Mouse (Mus musculus) central nervous system, embryonic 14 days (tissue): ENCODE data around the gene Ucma. TPM values are rescaled to one million over a fixed set of nuclear protein-coding genes. Genes with fewer than 3 reads are reported as not detected.

Experiments
- polyA plus RNA-seq: library from polyadenylated mRNA; depleted of rRNA; stranded (reverse); fragments of >200 nt; gene quantifications from 2 replicates; pipeline ENCODE4 v1.2.3, GENCODE M21; 2012; rRNA removed

The Ucma gene
- 0.81 and 3.4 TPM in 2 replicates for polyA plus RNA-seq

DNA sequence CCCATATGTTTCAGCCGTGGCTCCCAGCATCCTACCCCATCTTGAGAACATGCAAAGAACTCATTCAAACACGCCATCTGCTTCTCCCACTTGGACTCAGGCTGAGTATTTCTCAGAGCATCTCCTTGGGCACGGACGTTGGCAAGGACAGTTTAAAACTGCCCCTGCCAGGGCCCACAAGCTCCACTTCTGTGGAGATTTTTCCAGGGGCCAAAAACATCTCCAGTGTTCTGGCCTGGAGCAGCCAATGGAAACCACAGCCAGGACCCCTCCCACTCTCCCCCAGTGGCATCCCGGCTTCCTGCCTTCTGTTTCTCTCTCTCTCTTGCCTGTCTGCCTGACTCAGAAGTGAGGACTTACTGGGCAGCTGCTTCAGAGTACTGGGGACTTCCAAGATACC is at the start of gene Ucma:
Gene Ucma (plus strand): TSS at position 316 of the 400 bp plus-strand sequence.

DNA sequence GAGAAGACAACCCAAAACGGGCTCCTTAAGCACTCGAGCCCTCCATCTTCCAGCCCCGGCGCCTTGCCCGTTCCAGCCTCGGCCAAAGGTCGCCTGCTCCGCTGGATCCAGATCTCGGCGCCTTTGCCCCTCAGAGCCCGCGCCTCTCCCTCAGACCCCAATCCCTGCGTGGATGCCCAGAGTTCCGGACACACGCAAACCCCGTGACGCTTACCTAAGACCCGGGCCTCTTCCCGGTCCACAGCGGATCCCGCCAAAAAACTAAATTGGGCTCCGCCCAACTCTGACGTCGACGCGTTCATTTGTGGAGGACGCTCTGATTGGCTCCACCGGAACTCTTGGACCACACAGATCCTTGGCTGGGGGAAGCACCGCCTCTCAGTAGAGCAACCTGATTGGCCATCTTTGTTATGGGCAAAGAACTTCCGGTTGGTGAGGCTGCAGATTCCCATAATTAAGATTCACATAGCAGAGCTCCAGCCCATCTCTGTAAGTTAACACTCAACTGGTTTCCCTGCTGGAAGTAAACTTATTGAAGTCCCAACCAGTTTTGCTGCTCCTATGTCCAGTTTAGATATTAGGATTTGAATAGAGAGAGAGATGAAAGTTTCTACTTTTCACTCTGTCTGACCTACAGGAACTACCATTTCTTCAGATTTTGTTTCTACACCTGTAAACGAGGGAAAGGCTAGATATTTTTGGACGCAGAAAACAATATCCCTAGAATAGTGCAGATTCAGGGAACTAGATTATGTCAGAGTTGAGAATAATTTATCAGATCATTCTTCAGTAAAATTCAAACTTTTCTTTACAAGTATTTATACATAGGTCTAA is 36.8 kb downstream of the Ucma start, which contains the start of gene Mcm10:
Gene Mcm10 (minus strand): TSS at position 301 of the 834 bp plus-strand sequence.

Other genes starting within 250 kb of the Ucma start
- gene Sephs1, start 94.6 kb upstream of the Ucma start, polyA plus RNA-seq, result 65.4 and 76.5 TPM in 2 replicates
- gene Phyh, start 57.1 kb upstream of the Ucma start, polyA plus RNA-seq, result 26.5 and 32.7 TPM in 2 replicates
- 14.7 and 17.8 TPM in 2 replicates for gene Mcm10, start 36.7 kb downstream of the Ucma start, polyA plus RNA-seq
- gene Optn, start 87.9 kb downstream of the Ucma start, polyA plus RNA-seq, result 3.5 and 4.4 TPM in 2 replicates
- 6.1 and 10.4 TPM in 2 replicates for gene Ccdc3, start 161.7 kb downstream of the Ucma start, polyA plus RNA-seq